Mouse (Mus musculus) CH12.LX (cell line): ENCODE measurements around the gene Cd164l2. TPM values are rescaled to one million over a fixed set of nuclear protein-coding genes. Genes with fewer than 3 reads are reported as not detected.

Experiments used
- DNase-seq: peaks from one replicate; pipeline ENCODE4 v3.0.0-alpha.2; 2013; ENCODE audit errors: extremely low read depth
- H3K27ac ChIP-seq: 2 replicates; pipeline ENCODE4 v1.5.1; 2012; ENCODE audit warnings: low read depth, mild to moderate bottlenecking, control low read depth, moderate library complexity; ENCODE audit not compliant: insufficient read depth
- H3K27me3 ChIP-seq: replicated peaks from 2 replicates; pipeline ENCODE3; 2012; ENCODE audit warnings: inconsistent platforms
- H3K36me3 ChIP-seq, 2 experiments: replicated peaks in 1 of 2; 2 replicates each; pipeline versions ENCODE3 to v1.6.1; 2012; ENCODE audit warnings: inconsistent platforms in 1 of 2, low read length in 1 of 2, mild to moderate bottlenecking in 1 of 2, mixed read lengths in 1 of 2, moderate library complexity in 1 of 2; ENCODE audit not compliant: control insufficient read depth in 1 of 2, insufficient read depth in 1 of 2
- H3K4me1 ChIP-seq, 2 experiments: 2 replicates each; pipeline ENCODE4 v1.6.1; 2012; ENCODE audit warnings: inconsistent platforms in 1 of 2, moderate library complexity in 1 of 2; ENCODE audit not compliant: insufficient read depth in 2 of 2, control insufficient read depth in 1 of 2
- H3K4me2 ChIP-seq: 2 replicates; pipeline ENCODE4 v1.6.1; 2012; ENCODE audit warnings: low read depth, mild to moderate bottlenecking, control low read depth; ENCODE audit not compliant: poor library complexity, insufficient read depth, severe bottlenecking
- H3K4me3 ChIP-seq, 3 experiments: fragments of 150-350 bp in 1 of 3; sonication (generic) in 1 of 3; replicated peaks in 1 of 3; 2 replicates each; pipeline versions ENCODE3 to v1.5.1; 2011 to 2012; ENCODE audit warnings: low read depth in 2 of 3, low read length in 2 of 3, mild to moderate bottlenecking in 2 of 3, moderate library complexity in 2 of 3, control low read depth in 1 of 3, improper control_type of control experiment in 1 of 3, inconsistent platforms in 1 of 3, mixed read lengths in 1 of 3; ENCODE audit not compliant: poor library complexity in 1 of 3
- H3K79me2 ChIP-seq: replicated peaks from 2 replicates; pipeline ENCODE4 v1.6.1; 2012; ENCODE audit warnings: mild to moderate bottlenecking, moderate library complexity; ENCODE audit not compliant: control insufficient read depth, poor library complexity, insufficient read depth, severe bottlenecking; ENCODE audit errors: extremely low read depth
- H3K9ac ChIP-seq: 2 replicates; pipeline ENCODE4 v1.6.1; 2012; ENCODE audit warnings: low read depth, mild to moderate bottlenecking, control low read depth, moderate library complexity; ENCODE audit not compliant: insufficient read depth
- H3K9me3 ChIP-seq: replicated peaks from 2 replicates; pipeline ENCODE3; 2012; ENCODE audit warnings: low read length, inconsistent platforms, mixed read lengths
- BHLHE40 ChIP-seq: IDR thresholded peaks from 2 replicates; pipeline ENCODE4 v1.6.1; 2011; ENCODE audit warnings: mild to moderate bottlenecking, low read depth, low read length, improper control_type of control experiment
- CTCF ChIP-seq, 2 experiments: IDR thresholded peaks in 1 of 2; conservative IDR thresholded peaks in 1 of 2; 2 replicates each; pipeline ENCODE4 v1.5.1; 2011 to 2012; ENCODE audit warnings: low read depth in 2 of 2, low read length in 2 of 2, improper control_type of control experiment in 1 of 2, inconsistent platforms in 1 of 2, mild to moderate bottlenecking in 1 of 2, moderate library complexity in 1 of 2
- E2F4 ChIP-seq: IDR thresholded peaks from 2 replicates; pipeline ENCODE4 v1.6.1; 2011; ENCODE audit warnings: low read depth, low read length, improper control_type of control experiment; ENCODE audit not compliant: insufficient replicate concordance
- ELF1 ChIP-seq: IDR thresholded peaks from 2 replicates; pipeline ENCODE4 v1.6.1; 2014; ENCODE audit warnings: low read depth, mild to moderate bottlenecking, inconsistent platforms, low read length, improper control_type of control experiment
- EP300 ChIP-seq: IDR thresholded peaks from 2 replicates; pipeline ENCODE4 v1.6.1; 2011; ENCODE audit warnings: low read length, improper control_type of control experiment
- ETS1 ChIP-seq: conservative IDR thresholded peaks from 2 replicates; pipeline ENCODE4 v1.6.1; 2012; ENCODE audit warnings: low read depth, mild to moderate bottlenecking, inconsistent platforms, low read length, improper control_type of control experiment, moderate library complexity
- GABPA ChIP-seq: IDR thresholded peaks from 2 replicates; pipeline ENCODE4 v1.6.1; 2012; ENCODE audit warnings: low read depth, low read length, improper control_type of control experiment, inconsistent platforms; ENCODE audit not compliant: insufficient replicate concordance
- IRF4 ChIP-seq: IDR thresholded peaks from 2 replicates; pipeline ENCODE4 v1.6.1; 2014; ENCODE audit warnings: low read depth, mild to moderate bottlenecking, inconsistent platforms, low read length, improper control_type of control experiment
- JUN ChIP-seq: IDR thresholded peaks from 2 replicates; pipeline ENCODE4 v1.6.1; 2011; ENCODE audit warnings: low read depth, mild to moderate bottlenecking, low read length, improper control_type of control experiment, moderate library complexity; ENCODE audit not compliant: insufficient read depth
- MEF2A ChIP-seq: IDR thresholded peaks from 2 replicates; pipeline ENCODE4 v1.6.1; 2014; ENCODE audit warnings: low read depth, mild to moderate bottlenecking, inconsistent platforms, low read length, improper control_type of control experiment, borderline replicate concordance
- MYC ChIP-seq: IDR thresholded peaks from 2 replicates; pipeline ENCODE4 v1.6.1; 2011; ENCODE audit warnings: low read depth, mild to moderate bottlenecking, improper control_type of control experiment, low read length
- NELFE ChIP-seq: IDR thresholded peaks from 2 replicates; pipeline ENCODE4 v1.6.1; 2011; ENCODE audit warnings: low read depth, low read length, improper control_type of control experiment
- POLR2A ChIP-seq: IDR thresholded peaks from 2 replicates; pipeline ENCODE4 v1.6.1; 2011; ENCODE audit warnings: low read depth, mild to moderate bottlenecking, improper control_type of control experiment, low read length
- RAD21 ChIP-seq: IDR thresholded peaks from 2 replicates; pipeline ENCODE4 v1.6.1; 2011; ENCODE audit warnings: low read depth, mild to moderate bottlenecking, low read length, improper control_type of control experiment, moderate library complexity
- RCOR1 ChIP-seq: conservative IDR thresholded peaks from 2 replicates; pipeline ENCODE4 v1.6.1; 2012; ENCODE audit warnings: low read depth, mild to moderate bottlenecking, inconsistent platforms, low read length, improper control_type of control experiment
- SMC3 ChIP-seq: IDR thresholded peaks from 2 replicates; pipeline ENCODE4 v1.6.1; 2011; ENCODE audit warnings: low read depth, low read length, improper control_type of control experiment
- TBP ChIP-seq: conservative IDR thresholded peaks from 2 replicates; pipeline ENCODE4 v1.6.1; 2011; ENCODE audit warnings: low read depth, low read length, improper control_type of control experiment
- TCF12 ChIP-seq: IDR thresholded peaks from 2 replicates; pipeline ENCODE4 v1.6.1; 2014; ENCODE audit warnings: low read depth, mild to moderate bottlenecking, inconsistent platforms, low read length, improper control_type of control experiment
- UBTF ChIP-seq: IDR thresholded peaks from 2 replicates; pipeline ENCODE4 v1.6.1; 2012; ENCODE audit warnings: low read depth, mild to moderate bottlenecking, inconsistent platforms, low read length, improper control_type of control experiment, moderate library complexity
- USF2 ChIP-seq: conservative IDR thresholded peaks from 2 replicates; pipeline ENCODE4 v1.6.1; 2011; ENCODE audit warnings: low read depth, low read length, improper control_type of control experiment
- ZC3H11A ChIP-seq: IDR thresholded peaks from 2 replicates; pipeline ENCODE4 v1.6.1; 2012; ENCODE audit warnings: low read depth, mild to moderate bottlenecking, inconsistent platforms, low read length, improper control_type of control experiment
- ZMIZ1 ChIP-seq: IDR thresholded peaks from 2 replicates; pipeline ENCODE4 v1.6.1; 2012; ENCODE audit warnings: low read depth, mild to moderate bottlenecking, inconsistent platforms, low read length, improper control_type of control experiment
- ZNF384 ChIP-seq: IDR thresholded peaks from 2 replicates; pipeline ENCODE4 v1.6.1; 2012; ENCODE audit warnings: low read depth, low read length, improper control_type of control experiment, inconsistent platforms
- dilution Hi-C: fragments of 300-500 bp; cut with MboI; formaldehyde crosslinking; loops from 2 replicates; pipeline ENCODE4 v1.14.3; 2020; ENCODE audit warnings: low sequenced_read_pairs; ENCODE audit not compliant: extremely low pct_unique_long_range_greater_than_20kb, extremely low pct_ligation_motif_present
- in situ Hi-C: fragments of 300-500 bp; cut with MboI; formaldehyde crosslinking; loops from 3 replicates; pipeline ENCODE4 v1.14.3; 2019; ENCODE audit warnings: low sequenced_read_pairs, low pct_ligation_motif_present, low pct_unique_long_range_greater_than_20kb, mixed read lengths
- polyA plus RNA-seq: library from polyadenylated mRNA; unstranded; fragments of >175 nt; gene quantifications from 2 replicates; pipeline ENCODE4 v1.2.1, GENCODE M21; 2012; ENCODE audit warnings: low read depth; ENCODE audit not compliant: insufficient read length
- total RNA-seq, 2 experiments: library from RNA; depleted of rRNA; stranded (reverse); fragments of 300-350 nt in 1 of 2; fragments of >200 nt in 1 of 2; gene quantifications; 2 replicates each; pipeline ENCODE4 v1.2.3; 2012 to 2014

Cd164l2 gene
- total and polyA plus RNA-seq, 3 experiments: not detected

GRCm38 (mm10) chr4:133262882-133263281 lies 51.0 kb downstream of the Cd164l2 start, which contains the start of gene Sytl1:
Gene Sytl1, minus strand, starts transcription at chr4:133263113.
- no peaks in the 10 kb centered on the region for H3K79me2 ChIP-seq
- H3K9me3 ChIP-seq: no peaks in the 10 kb centered on the region
- no peaks in the 10 kb centered on the region for H3K27me3 ChIP-seq
- dilution Hi-C loops (no loop called here), in situ Hi-C loops (loop anchor here (5.0 kb wide), 1 partner anchor 39 kb away; no protein-coding TSS in a partner anchor)
- peaks cover 15 to 60% of the 10 kb centered on the region in 2 experiments for H3K4me1 ChIP-seq
- peak; percentile 46 for DNase-seq
- peak within 1 kb of the TSS; percentile 36 to 47 (median 45) for H3K4me3 ChIP-seq
- peak within 1 kb of the TSS; percentile 46 for H3K9ac ChIP-seq
- peak within 1 kb of the TSS; percentile 14; the same call in 1 of the 2 replicates for H3K27ac ChIP-seq
- H3K36me3 ChIP-seq: peaks cover 30 to 66% of the 10 kb centered on the region in 2 experiments
- peak within 1 kb of the TSS; percentile 26 for H3K4me2 ChIP-seq
- TF ChIP-seq TCF12 (no peak), NELFE (0 out of 2 replicates have a peak, but pooled peaks have one; percentile 32), MEF2A (0 out of 2 replicates have a peak, but pooled peaks have one; percentile 2), ETS1 (no peak), SMC3 (peak; percentile 56), MYC (no peak), CTCF (conservative IDR thresholded peaks at IDR 0.05 in 1 of 2, IDR thresholded peaks at IDR 0.05 in 1 of 2; ENCODE audit: low read depth in 2 of 2, low read length in 2 of 2) (peak in 1 of 2 experiments; percentile 67; a peak in 2 of 4 replicates), E2F4 (no peak), RAD21 (peak; percentile 40)

GRCm38 (mm10) chr4:133263756-133264155 lies 51.8 kb downstream of the Cd164l2 start:
- in situ Hi-C loops: loop anchor here (5.0 kb wide), 1 partner anchor 39 kb away; no protein-coding TSS in a partner anchor
- dilution Hi-C loops: no loop called here
- H3K79me2 ChIP-seq: no peaks in the 10 kb centered on the region
- H3K9ac ChIP-seq: no peak overlapping the region
- no peaks in the 10 kb centered on the region for H3K9me3 ChIP-seq
- TF ChIP-seq POLR2A (no peak), EP300 (no peak), TBP (no peak), ZMIZ1 (no peak), ZC3H11A (no peak), CTCF (conservative IDR thresholded peaks at IDR 0.05 in 1 of 2, IDR thresholded peaks at IDR 0.05 in 1 of 2; ENCODE audit: low read depth in 2 of 2, low read length in 2 of 2) (no peak), USF2 (no peak), IRF4 (no peak), RAD21 (no peak), UBTF (no peak), ELF1 (no peak), RCOR1 (no peak), E2F4 (no peak), ZNF384 (no peak), JUN (no peak), ETS1 (no peak), BHLHE40 (no peak; the same call in 1 of the 2 replicates), GABPA (no peak)
- H3K4me3 ChIP-seq: no peak overlapping the region
- peaks cover 15 to 68% of the 10 kb centered on the region in 2 experiments for H3K4me1 ChIP-seq
- H3K36me3 ChIP-seq: peaks cover 37 to 71% of the 10 kb centered on the region in 2 experiments
- no peak overlapping the region for H3K4me2 ChIP-seq
- H3K27me3 ChIP-seq: no peaks in the 10 kb centered on the region
- H3K27ac ChIP-seq: 0 out of 2 replicates have a peak overlapping the region, but pooled peaks have one; percentile 13
- no peak for DNase-seq
